Mouse (Mus musculus): ENCODE results near the gene Map2.

DNA sequence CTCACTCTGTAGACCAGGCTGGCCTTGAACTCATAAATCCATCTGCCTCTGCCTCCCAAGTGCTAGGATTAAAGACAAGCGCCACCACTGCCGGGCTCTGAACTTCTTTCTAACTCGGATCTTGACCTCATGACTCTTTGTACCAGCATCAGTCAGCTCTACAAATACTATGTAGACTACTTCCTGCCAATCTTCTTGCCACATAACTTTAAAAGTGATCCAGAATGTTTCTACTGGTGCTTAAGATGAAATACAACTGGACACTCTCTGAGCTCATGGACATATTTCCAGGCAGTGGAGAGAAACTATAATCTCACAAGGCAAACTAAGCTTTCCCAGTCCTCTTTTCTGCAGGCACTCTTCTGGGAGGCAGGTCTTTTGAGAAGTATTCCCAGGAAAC is 284.3 kb downstream of the Map2 start:
- TF ChIP-seq CTCF (conservative IDR thresholded peaks at IDR 0.05; ENCODE audit: insufficient read depth, insufficient read length, low read depth, low read length) (no peak), POLR2A (IDR thresholded peaks at IDR 0.05; ENCODE audit: low read depth, low read length) (no peak)

Measured in kidney, adult 2 months (tissue).